Mouse (Mus musculus) 416B (cell line): ENCODE data around the gene Dock8.

Experiments used
- DNase-seq: peaks from one replicate; pipeline ENCODE4 v3.0.0; 2011; ENCODE audit warnings: low read depth

The Dock8 gene

GRCm38 (mm10) chr19:25187681-25188080 is 188.3 kb downstream of the Dock8 start:
- DNase-seq = no peak

GRCm38 (mm10) chr19:25193751-25194150 is 194.4 kb downstream of the Dock8 start:
- DNase-seq = no peak

- peak; percentile 14 for DNase-seq
Observed at GRCm38 (mm10) chr19:25200081-25200860, 200.9 kb downstream of the Dock8 start.

GRCm38 (mm10) chr19:25203077-25203476 is 203.7 kb downstream of the Dock8 start:
- DNase-seq = no peak

- no peak for DNase-seq
Observed at GRCm38 (mm10) chr19:25206969-25207368, 207.6 kb downstream of the Dock8 start.

- DNase-seq = no peak
Observed at GRCm38 (mm10) chr19:25207731-25208361, 208.5 kb downstream of the Dock8 start.

DNA sequence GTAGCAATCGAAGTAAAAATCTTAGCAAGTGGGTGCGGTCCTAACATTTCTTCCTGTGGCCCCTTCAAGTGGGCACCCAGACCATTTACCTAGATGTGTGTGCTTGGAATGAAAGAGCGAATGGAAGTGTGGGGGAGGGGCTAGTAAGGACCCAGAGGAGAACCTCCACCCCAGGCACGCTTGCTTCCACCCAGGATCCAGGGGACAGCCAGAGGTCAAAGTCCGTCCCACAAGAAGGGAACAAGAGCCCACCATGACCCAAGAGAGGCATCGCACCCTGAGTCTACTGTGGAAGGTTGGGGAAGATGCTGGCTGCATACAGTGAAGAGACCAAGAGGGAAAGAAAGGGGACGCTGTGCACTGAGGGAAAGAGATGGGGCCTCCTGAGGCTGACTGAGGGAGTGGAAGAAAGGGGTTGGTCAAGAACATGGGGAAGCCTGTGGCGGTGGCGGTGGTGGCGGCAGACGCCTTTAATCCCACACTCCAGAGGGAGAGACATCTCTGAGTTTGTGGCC is 209.3 kb downstream of the Dock8 start:
- no peak for DNase-seq

- DNase-seq = no peak
Observed at GRCm38 (mm10) chr19:25220611-25221010, 221.3 kb downstream of the Dock8 start.

DNA sequence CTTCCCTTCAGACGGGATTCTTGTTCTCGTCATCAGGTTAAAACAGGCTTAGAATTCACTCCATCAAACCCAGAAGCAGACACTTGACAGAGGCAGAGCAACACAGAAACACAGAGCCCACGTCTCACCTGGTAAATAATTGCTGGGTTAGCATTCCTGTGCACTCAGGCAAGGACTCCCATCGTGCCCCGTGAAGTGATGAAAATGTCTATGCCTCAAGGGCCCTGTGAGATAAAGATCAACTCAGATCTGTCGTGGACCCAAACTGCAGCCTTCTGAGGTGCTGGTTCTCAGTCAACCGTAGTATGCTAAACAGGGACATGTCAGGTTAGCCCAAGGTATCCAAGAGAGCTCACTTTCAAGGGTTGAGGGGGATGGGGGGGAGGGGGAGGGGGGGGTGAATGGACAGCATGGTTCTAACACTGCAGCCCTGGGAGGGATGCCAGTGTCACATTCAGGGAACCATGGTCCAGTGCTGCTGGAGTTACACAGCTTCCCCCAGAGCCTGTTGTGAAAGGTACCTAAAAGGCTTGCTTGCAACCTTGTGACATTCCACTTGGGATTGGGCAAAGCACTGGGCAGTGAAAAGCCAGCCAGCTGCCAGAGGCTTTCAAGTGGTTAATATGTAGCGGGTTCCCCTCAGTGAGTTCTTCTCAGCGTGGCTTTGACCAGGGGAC is 222.8 kb downstream of the Dock8 start:
- DNase-seq = no peak

DNA sequence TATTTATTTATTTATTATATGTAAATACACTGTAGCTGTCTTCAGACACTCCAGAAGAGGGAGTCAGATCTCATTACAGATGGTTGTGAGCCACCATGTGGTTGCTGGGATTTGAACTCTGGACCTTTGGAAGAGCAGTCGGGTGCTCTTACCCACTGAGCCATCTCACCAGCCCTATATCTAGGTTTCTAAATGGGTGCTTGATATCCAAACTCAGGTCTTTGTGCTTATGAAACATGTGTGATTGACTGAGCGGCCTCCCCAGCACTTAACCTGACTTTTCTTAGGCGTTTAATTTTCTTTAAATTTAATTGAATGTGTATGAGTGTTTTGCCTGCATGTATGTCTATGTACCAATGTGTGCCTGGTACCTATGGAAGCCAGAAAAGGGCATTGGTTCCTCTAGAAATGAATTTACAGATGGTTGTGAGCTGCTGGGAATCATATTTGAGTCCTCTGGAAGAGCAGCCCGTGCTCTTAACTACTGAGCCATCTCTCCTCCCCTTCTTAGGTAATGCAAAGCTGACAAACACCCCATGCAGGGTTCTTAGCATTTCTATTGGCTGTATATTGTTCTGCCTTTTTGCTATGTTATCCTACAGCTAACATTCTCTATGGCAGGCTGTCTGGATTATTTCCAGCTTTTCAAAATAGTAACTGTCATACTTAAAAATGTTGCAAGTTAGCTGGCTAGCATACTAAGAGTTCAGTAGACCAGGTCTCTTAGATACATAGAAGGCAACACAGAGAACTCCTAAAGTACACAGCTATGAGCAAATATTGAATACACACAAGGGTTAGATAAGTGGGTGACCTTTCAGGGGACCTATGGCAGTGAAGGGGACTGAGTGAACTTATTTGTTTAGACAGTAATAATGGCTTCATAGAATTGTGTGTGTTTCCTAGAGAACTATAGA is 231.0 kb downstream of the Dock8 start:
- DNase-seq = no peak

DNA sequence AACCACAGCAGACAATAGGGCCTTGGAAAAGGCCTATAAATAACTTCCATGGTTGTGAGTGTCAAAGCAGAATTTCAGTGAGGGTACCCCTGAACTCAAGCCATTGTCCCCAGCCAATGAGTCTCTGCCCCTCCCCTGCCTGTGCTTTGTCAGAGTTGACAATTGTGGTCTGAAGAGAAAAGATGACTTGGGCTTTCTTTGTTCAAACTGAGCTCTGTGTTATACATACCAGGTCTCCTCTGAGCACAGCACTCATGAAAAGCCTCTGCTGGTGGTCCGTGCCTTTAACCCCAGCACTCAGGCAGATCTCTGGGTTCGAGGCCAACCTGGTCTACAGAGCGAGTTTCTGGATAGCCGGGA is 231.6 kb downstream of the Dock8 start:
- no peak for DNase-seq

GRCm38 (mm10) chr19:25232032-25232431 is 232.7 kb downstream of the Dock8 start:
- no peak for DNase-seq

GRCm38 (mm10) chr19:25236596-25237491 is 237.5 kb downstream of the Dock8 start, which contains the start of gene Kank1:
TSS of gene Kank1 (plus strand) at chr19:25236975.
- no peak for DNase-seq

- no peak for DNase-seq
Observed at GRCm38 (mm10) chr19:25237492-25238040, 238.2 kb downstream of the Dock8 start.

DNA sequence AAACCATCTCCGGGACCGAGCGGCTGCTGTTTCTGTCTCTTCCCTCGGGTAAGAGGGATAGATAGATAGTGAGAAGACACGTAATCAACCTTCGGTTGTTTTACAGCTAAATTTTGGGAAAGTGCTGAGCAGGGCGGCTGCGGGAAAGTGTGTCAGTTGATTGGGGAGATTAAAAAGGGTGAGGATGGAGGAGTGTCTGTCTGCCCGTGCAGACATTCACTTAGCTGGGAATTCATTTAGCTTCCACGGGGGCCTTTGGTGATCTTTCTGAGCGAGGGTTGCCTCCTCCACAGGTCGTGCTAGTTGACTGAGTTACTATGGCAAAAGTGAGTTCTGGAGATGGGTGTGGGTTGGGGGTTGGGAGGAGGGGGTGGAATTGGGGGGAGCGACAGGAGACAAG is 238.8 kb downstream of the Dock8 start:
- no peak for DNase-seq

GRCm38 (mm10) chr19:25243566-25243965 is 244.2 kb downstream of the Dock8 start:
- no peak for DNase-seq

DNA sequence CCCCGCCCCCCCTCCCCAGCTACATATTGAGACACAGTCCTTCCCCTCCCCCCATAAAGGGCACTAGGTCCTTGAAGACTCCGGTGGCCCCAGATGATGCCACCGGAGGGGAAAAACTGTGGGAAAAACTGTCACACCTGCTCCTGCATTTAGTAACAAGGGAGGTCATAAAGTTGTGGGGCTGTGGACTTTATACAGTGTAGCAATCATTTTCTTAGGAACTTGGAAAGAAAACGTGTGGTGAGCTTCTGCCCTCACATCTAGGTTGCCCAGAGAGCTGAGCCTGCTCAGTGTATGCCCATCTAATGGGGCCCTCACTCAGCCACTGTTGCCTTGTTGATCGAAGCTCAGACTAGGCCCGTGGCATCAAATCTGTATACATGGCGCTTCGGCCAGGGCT is 246.7 kb downstream of the Dock8 start:
- DNase-seq = no peak

- DNase-seq = no peak
Observed at GRCm38 (mm10) chr19:25247858-25248552, 248.7 kb downstream of the Dock8 start.

DNA sequence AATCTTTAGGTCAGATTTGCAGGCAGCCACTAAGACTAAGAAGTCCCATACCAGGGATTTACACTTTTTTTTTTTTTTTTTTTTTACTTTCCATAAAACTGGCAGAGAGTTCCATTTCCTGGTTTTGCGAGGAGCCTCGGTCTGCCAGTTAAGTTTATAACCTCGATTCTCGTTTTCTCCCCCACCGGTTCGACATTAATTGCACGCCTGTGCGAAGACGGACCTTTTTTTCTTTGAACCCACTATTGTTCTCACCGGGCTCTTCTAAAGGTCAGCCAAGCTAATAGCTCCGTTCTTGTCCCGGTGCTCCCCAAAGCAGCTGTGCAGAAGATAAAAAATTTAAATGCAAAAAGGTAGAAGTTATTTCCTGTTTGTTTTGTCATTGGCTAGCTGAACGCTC is 249.9 kb downstream of the Dock8 start:
- no peak for DNase-seq

DNA sequence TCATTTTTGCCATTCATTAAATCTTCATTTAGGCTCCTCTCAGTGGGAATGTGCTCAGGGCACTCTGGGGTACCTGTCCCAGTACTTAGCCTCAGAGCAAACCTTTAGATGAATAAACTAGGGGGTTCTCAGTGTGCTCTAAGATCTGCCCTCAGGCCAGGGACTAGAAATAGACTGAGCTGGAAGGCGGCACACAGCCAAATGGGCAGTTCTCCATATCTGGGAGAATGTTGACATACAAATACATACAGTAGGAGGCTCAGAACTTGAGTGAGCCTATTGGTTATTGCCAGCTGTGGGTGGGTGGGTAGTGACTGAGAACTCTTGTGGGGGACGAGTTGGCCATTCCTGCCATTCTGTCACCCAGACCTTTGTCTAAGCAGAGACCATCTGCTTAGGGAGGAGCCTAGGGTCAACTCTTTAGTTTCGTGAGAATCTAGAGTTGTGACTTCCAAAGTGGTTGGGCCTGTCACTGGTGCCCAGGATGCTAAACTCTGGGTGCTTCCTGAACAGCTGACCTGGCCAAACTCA is 252.3 kb downstream of the Dock8 start:
- DNase-seq = no peak
